Mouse (Mus musculus): ENCODE results near the gene Epb41l1.

- TF ChIP-seq CTCF (IDR thresholded peaks at IDR 0.05; ENCODE audit: extremely low read depth, insufficient read length, insufficient replicate concordance, low read depth, low read length) (no peak), POLR2A (IDR thresholded peaks at IDR 0.05; ENCODE audit: low read depth, low read length) (no peak)
Observed at GRCm38 (mm10) chr2:156501025-156501424, 80.3 kb downstream of the Epb41l1 start.

Data from small intestine, adult 2 months (tissue).